Mouse (Mus musculus): Measurements from ENCODE around the gene App.

DNA sequence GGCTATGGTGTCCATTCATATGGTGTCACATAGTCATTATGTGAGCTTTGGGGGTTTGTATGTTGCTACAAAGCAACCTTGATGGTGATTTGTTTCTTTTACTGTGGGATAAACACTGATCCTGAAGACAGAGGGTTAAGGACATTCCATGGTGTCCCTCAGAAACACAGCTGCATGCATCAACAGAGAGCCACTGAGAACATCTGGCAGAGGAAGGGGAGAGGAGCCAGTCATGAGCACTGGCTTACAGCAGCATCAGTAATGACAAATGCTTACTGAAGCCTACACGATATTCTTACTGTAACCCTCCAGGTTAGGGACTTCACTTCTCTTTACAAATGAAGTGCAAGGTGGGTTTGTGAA, 24.1 kb downstream of the App start:
- TF ChIP-seq EP300 (IDR thresholded peaks at IDR 0.05; ENCODE audit: low read depth) = no peak
- no peak for TF ChIP-seq CTCF (IDR thresholded peaks at IDR 0.05; ENCODE audit: low read depth)
